9 mouse cellular contexts compared by ENCODE assay signal in the genomic region with DNA sequence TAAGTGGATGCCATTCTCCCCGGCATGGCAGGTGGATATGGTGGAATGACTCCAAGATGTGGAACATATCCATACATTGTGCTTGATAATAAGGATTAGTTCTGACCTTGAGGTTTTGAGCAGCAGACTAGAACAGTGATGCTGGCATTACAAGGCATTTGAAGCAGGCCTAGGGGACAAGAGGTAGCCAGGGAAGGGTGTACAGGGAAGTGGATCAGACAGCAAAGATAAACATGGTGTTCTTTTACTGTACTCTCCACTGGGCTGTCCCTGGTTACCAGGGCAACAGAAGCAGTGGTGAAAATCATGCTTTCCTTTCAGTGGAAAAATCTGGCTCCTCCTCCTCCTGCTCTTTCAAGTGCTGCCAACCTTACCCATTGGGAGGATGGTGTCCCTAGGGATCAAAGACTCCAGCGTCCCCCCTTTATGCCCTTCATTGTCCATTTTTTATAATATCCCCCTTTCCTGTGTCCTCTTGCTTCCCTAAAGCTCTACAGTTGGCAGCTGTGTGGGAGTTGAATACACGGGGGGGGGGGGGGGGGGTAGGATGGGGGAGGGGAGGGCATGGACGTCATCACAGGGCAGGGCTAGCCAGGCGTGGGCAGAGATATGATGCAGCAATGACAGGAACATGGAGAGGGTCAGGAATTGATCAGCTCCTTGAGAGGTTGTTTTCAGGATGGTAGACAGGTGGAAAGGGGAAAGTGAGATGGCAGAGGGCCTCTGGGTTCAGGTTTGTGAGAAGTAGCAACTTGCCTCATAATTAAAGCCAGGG. TPM values are rescaled to one million over a fixed set of nuclear protein-coding genes. Genes with fewer than 3 reads are reported as not detected.
A peak's percentile ranks its signal among the peaks of the same experiment; 100 is the strongest.
DNase-seq lines count a peak whose midpoint lies in the region; ATAC-seq lines count a peak whose summit lies in the region.
"Had no signal": no experiment of that assay in that cellular context is flagged by ENCODE, and none has a peak within 500 bp of the region (broad histone marks: within the 10 kb centered on the region; RNA-seq: fewer than 3 reads in every experiment).

No protein-coding gene starts in this region.

- no peaks in the 10 kb centered on the region for H3K36me3 ChIP-seq in hindbrain, embryonic 12.5 days
- H3K36me3 ChIP-seq in hindbrain, embryonic 11.5 days (ENCODE audit: control insufficient read depth, insufficient read depth, low read length): no peaks in the 10 kb centered on the region
- H3K36me3 ChIP-seq in forebrain, embryonic 16.5 days (ENCODE audit: control insufficient read depth, insufficient read depth): no peaks in the 10 kb centered on the region
- H3K36me3 ChIP-seq: midbrain, embryonic 12.5 days had no signal

- peak overlapping the region; percentile 11; the same call in 1 of the 2 replicates for H3K4me2 ChIP-seq in hindbrain, embryonic 12.5 days (replicated peaks)
- no peak overlapping the region for H3K4me2 ChIP-seq in hindbrain, embryonic 11.5 days (replicated peaks; ENCODE audit: low read depth, low read length)
- peak overlapping the region; percentile 58 for H3K4me2 ChIP-seq in forebrain, embryonic 16.5 days (ENCODE audit: low read length)

- peak; percentile 31; the same call in 1 of the 2 replicates for ATAC-seq in hindbrain, embryonic 12.5 days (ENCODE audit: low FRiP score)
- ATAC-seq in hindbrain, embryonic 11.5 days (ENCODE audit: low FRiP score): no peak
- peak; percentile 19 for ATAC-seq in forebrain, embryonic 16.5 days

- DNase-seq in hindbrain, embryonic 11.5 days (ENCODE audit: low spot score): no peak
- peak; percentile 81 to 93 for DNase-seq in adrenal gland, adult (ENCODE audit: inconsistent age in 2 of 2, low spot score in 1 of 2)
- peak; percentile 37 to 65 for DNase-seq in left cerebral cortex, adult 8-10 months (ENCODE audit: low spot score in 2 of 2)
- DNase-seq in right cerebral cortex, adult 2 months (ENCODE audit: low spot score in 2 of 2): peak; percentile 53 to 72
- no peak for DNase-seq in spleen, postnatal 4 days (ENCODE audit: low spot score in 2 of 2)
- no peak for DNase-seq in heart, postnatal 25 days (ENCODE audit: low spot score)

- H3K9ac ChIP-seq in hindbrain, embryonic 12.5 days: no peak overlapping the region
- no peak overlapping the region for H3K9ac ChIP-seq in hindbrain, embryonic 11.5 days (ENCODE audit: low read depth, low read length)
- no peak overlapping the region for H3K9ac ChIP-seq in forebrain, embryonic 16.5 days (replicated peaks; ENCODE audit: low read depth, low read length)

- peaks cover 21% of the 10 kb centered on the region for H3K4me1 ChIP-seq in hindbrain, embryonic 12.5 days
- peaks cover 6% of the 10 kb centered on the region for H3K4me1 ChIP-seq in hindbrain, embryonic 11.5 days (replicated peaks; ENCODE audit: control insufficient read depth, insufficient read depth, low read length)
- peaks cover 16% of the 10 kb centered on the region for H3K4me1 ChIP-seq in forebrain, embryonic 16.5 days (replicated peaks; ENCODE audit: control insufficient read depth, insufficient read depth, low read length)

- no peak overlapping the region for H3K4me3 ChIP-seq in hindbrain, embryonic 12.5 days
- no peak overlapping the region for H3K4me3 ChIP-seq in hindbrain, embryonic 11.5 days (ENCODE audit: low read depth, low read length)
- peak overlapping the region; percentile 7; the same call in 1 of the 2 replicates for H3K4me3 ChIP-seq in forebrain, embryonic 16.5 days (replicated peaks; ENCODE audit: low read length)

- H3K9me3 ChIP-seq in hindbrain, embryonic 12.5 days (replicated peaks): no peaks in the 10 kb centered on the region
- no peaks in the 10 kb centered on the region for H3K9me3 ChIP-seq in hindbrain, embryonic 11.5 days (ENCODE audit: control insufficient read depth, low read length)
- H3K9me3 ChIP-seq in forebrain, embryonic 16.5 days (ENCODE audit: control insufficient read depth, low read length): no peaks in the 10 kb centered on the region
- H3K9me3 ChIP-seq: midbrain, embryonic 12.5 days had no signal

- no peak overlapping the region for H3K27ac ChIP-seq in hindbrain, embryonic 12.5 days
- H3K27ac ChIP-seq in hindbrain, embryonic 11.5 days (ENCODE audit: low read depth, low read length): no peak overlapping the region
- no peak overlapping the region for H3K27ac ChIP-seq in forebrain, embryonic 16.5 days (ENCODE audit: low read length)
- H3K27ac ChIP-seq: midbrain, embryonic 12.5 days had no signal

- 0 out of 2 replicates have a peak, but pooled peaks cover 5% of the 10 kb centered on the region for H3K27me3 ChIP-seq in hindbrain, embryonic 12.5 days
- H3K27me3 ChIP-seq in hindbrain, embryonic 11.5 days (ENCODE audit: control insufficient read depth, insufficient read depth, low read length): no peaks in the 10 kb centered on the region
- no peaks in the 10 kb centered on the region for H3K27me3 ChIP-seq in forebrain, embryonic 16.5 days (replicated peaks; ENCODE audit: control insufficient read depth, insufficient read depth, low read length)

- WGBS in hindbrain, embryonic 12.5 days: 51% methylated on average over 5 of the region's 5 CpGs
- 56% methylated on average over 4 of the region's 5 CpGs for WGBS in hindbrain, embryonic 11.5 days
- WGBS in forebrain, embryonic 16.5 days: 27% methylated on average over 4 of the region's 5 CpGs

- intact Hi-C loops in heart, postnatal 25 days (cut with DNase I): loop anchor here (5.0 kb wide), 1 partner anchor 154 kb away; the partner anchor contains the start of gene Cr1l

RNA-seq across cellular contexts. Expression of gene Cd34, which starts 39.5 kb away (rescaled TPM):
- 44.7 and 50.0 TPM in 2 replicates for polyA plus RNA-seq in hindbrain, embryonic 12.5 days (2016; fragmentation: Nextera tagmentation; extraction: Ambion mirVana)
- polyA plus RNA-seq in hindbrain, embryonic 11.5 days (2014; fragmentation: Nextera tagmentation; extraction: Ambion mirVana): 55.3 and 58.3 TPM in 2 replicates
- 25.7 and 30.5 TPM in 2 replicates for polyA plus RNA-seq in forebrain, embryonic 16.5 days (2015; fragmentation: Nextera tagmentation; extraction: Ambion mirVana)
- 10 to 100 TPM; 58.3 to 75.9 (median 69.7) TPM for total RNA-seq in left cerebral cortex, adult 8-10 months (2022)
- 100 to 1,000 TPM in 1 of 2 experiments, 10 to 100 TPM in 1; 97.4 to 128 TPM for total RNA-seq in heart, postnatal 25 days (2021)

Comparison
In these comparisons a context has a peak if more than half of its experiments do, and no peak if none do; other contexts are left out.
1. DNase-seq: peak in adrenal gland, adult (2 of 2), left cerebral cortex, adult 8-10 months (2 of 2) and right cerebral cortex, adult 2 months (2 of 2); none in hindbrain, embryonic 11.5 days (single experiment), spleen, postnatal 4 days (0 of 2) and heart, postnatal 25 days (single experiment).